Mouse (Mus musculus): ENCODE measurements at regions not wholly inside any gene's neighbourhood (a gene's known extent, or its start where the extent isn't known, plus 50 kb on each side); places are given as distances from the start of the nearest gene placed in this dataset.

DNA sequence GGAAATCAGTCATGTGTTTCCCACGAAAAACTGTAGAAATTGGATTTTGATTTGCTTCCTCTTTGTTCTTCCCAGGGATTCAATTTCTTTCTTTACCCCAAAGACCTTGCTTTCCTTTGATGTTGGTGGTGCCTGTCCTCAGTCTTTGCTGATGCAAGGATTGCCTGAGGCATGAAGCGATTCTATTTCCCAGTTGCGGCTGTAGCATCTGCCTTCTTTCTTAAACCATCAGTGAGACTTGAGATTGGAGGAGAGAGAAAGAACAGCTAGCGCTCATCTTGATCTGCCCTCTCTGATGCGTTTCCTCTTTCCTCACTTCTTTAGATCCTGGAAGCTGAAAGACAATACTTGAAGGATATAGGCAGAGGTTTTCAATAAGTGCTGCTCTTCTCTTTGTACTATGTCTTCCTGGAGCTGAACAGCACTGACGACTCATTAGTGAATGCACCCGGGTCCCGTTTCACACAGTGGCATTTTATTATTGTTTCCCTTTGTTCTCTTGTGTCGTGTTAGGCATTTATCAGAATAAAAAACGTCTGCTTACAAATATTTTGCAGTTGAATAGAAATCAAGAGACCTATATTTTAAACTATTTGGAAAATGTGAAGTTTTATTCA, 289.8 kb upstream of the Btbd3 start:
- no peak for ATAC-seq (ENCODE audit: low FRiP score)
- 0 out of 2 replicates have a peak, but pooled peaks cover 4% of the 10 kb centered on the region for H3K4me1 ChIP-seq
- H3K9me3 ChIP-seq (replicated peaks), result no peaks in the 10 kb centered on the region
- H3K36me3 ChIP-seq, result no peaks in the 10 kb centered on the region
- 34% methylated on average over 10 of the region's 10 CpGs for WGBS
- peak overlapping the region; percentile 25; the same call in 1 of the 2 replicates for H3K4me2 ChIP-seq
- no peaks in the 10 kb centered on the region for H3K27me3 ChIP-seq (replicated peaks)
- H3K9ac ChIP-seq (replicated peaks), result no peak overlapping the region
- no peak overlapping the region for H3K4me3 ChIP-seq (replicated peaks)
- H3K27ac ChIP-seq (replicated peaks), result no peak overlapping the region

DNA sequence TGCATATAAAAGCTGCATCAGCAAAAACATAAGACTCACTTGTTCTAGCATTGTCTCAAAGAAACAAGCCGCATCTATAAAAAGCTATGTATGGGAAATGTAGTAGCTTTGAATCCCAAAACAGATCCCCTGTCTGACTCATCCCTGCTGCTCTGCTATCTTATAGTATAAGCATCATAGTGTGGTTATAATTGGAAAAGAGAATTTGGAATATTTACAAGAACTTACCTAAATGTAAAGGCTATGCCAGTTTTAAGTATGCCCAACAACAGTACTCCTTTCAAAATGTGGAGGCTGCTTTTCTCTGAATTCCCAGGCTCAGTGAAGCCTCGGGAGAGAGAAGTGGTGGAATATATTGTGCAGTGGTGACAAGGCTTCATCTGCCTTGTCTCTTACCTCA, 301.5 kb upstream of the Btbd3 start:
- H3K4me3 ChIP-seq (replicated peaks), result no peak overlapping the region
- no peak for ATAC-seq (ENCODE audit: low FRiP score)
- WGBS, result 89% methylated on average over 2 of the region's 2 CpGs
- H3K4me1 ChIP-seq, result no peaks in the 10 kb centered on the region
- H3K9me3 ChIP-seq (replicated peaks), result no peaks in the 10 kb centered on the region
- no peaks in the 10 kb centered on the region for H3K27me3 ChIP-seq (replicated peaks)
- no peak overlapping the region for H3K4me2 ChIP-seq
- no peak overlapping the region for H3K27ac ChIP-seq (replicated peaks)
- H3K9ac ChIP-seq (replicated peaks), result no peak overlapping the region
- no peaks in the 10 kb centered on the region for H3K36me3 ChIP-seq

DNA sequence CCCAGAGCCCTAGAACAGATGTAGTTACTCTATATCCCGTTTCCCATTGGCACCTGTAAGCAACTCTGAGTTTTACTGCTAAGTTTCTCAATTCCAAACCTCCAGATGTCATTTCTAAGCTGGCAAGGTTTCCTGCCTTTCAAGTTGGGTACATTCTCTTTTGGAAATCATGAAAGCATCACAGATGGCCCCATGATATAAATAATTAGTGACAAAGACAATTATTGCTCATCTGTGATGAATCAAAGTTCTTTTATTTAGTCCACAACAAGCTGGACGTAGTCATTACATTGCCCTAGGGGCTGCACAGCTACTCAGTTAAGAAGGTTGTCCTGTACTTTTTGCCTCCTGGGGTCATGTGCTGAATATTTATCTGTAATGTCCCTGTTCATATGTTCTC, 303.2 kb upstream of the Btbd3 start:
- WGBS, result 57% methylated on average over 2 of the region's 2 CpGs
- no peaks in the 10 kb centered on the region for H3K27me3 ChIP-seq (replicated peaks)
- H3K9me3 ChIP-seq (replicated peaks), result no peaks in the 10 kb centered on the region
- no peak overlapping the region for H3K9ac ChIP-seq (replicated peaks)
- no peak overlapping the region for H3K27ac ChIP-seq (replicated peaks)
- no peak overlapping the region for H3K4me3 ChIP-seq (replicated peaks)
- H3K4me1 ChIP-seq, result no peaks in the 10 kb centered on the region
- no peak for ATAC-seq (ENCODE audit: low FRiP score)
- H3K4me2 ChIP-seq, result no peak overlapping the region
- no peaks in the 10 kb centered on the region for H3K36me3 ChIP-seq

DNA sequence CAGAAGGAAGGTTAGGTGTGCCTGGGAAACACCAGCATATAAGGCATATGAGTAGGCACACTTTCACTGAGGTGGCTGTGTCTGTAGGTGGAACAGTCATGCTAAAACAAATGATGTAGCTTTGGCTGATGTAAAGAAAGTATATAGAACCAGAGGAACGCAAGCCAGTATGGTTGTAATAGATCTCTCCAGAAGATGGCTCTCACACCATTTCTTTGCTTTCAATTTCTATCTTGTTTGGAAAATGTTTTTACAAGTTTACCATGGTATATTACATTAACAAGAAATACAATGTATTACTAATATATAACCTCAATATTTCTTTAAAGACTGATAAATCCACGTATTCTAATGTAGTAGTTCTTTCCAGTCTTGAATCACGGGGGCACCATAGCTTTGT, 304.4 kb upstream of the Btbd3 start:
- no peaks in the 10 kb centered on the region for H3K36me3 ChIP-seq
- no peak overlapping the region for H3K27ac ChIP-seq (replicated peaks)
- no peak overlapping the region for H3K4me3 ChIP-seq (replicated peaks)
- H3K9me3 ChIP-seq (replicated peaks), result no peaks in the 10 kb centered on the region
- H3K4me1 ChIP-seq, result no peaks in the 10 kb centered on the region
- no peaks in the 10 kb centered on the region for H3K27me3 ChIP-seq (replicated peaks)
- ATAC-seq (ENCODE audit: low FRiP score), result no peak
- WGBS, result 84% methylated on average over 3 of the region's 3 CpGs
- no peak overlapping the region for H3K9ac ChIP-seq (replicated peaks)
- H3K4me2 ChIP-seq, result no peak overlapping the region

DNA sequence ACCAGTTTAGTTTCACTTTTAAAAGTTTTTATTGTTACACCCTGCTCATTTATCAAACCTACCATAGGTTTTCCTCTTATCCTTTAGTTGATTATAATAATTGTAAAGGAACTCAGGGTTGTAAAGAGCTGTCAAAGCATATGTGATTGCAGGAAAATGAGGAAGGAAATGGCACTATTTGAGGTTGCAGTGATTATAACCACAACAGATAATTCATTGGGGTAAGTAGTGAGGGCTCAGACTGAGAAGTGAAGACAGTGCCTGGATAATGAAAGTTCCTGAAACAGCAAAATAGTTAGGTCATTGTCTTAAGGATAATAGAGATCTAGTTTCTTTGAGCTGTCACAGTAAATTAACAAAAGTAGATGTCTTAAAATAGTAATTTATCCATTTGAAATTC, 305.4 kb upstream of the Btbd3 start:
- ATAC-seq (ENCODE audit: low FRiP score), result no peak
- H3K27ac ChIP-seq (replicated peaks), result no peak overlapping the region
- no peaks in the 10 kb centered on the region for H3K27me3 ChIP-seq (replicated peaks)
- H3K9ac ChIP-seq (replicated peaks), result no peak overlapping the region
- no peaks in the 10 kb centered on the region for H3K4me1 ChIP-seq
- no peaks in the 10 kb centered on the region for H3K36me3 ChIP-seq
- H3K9me3 ChIP-seq (replicated peaks), result no peaks in the 10 kb centered on the region
- H3K4me3 ChIP-seq (replicated peaks), result no peak overlapping the region
- H3K4me2 ChIP-seq, result no peak overlapping the region

DNA sequence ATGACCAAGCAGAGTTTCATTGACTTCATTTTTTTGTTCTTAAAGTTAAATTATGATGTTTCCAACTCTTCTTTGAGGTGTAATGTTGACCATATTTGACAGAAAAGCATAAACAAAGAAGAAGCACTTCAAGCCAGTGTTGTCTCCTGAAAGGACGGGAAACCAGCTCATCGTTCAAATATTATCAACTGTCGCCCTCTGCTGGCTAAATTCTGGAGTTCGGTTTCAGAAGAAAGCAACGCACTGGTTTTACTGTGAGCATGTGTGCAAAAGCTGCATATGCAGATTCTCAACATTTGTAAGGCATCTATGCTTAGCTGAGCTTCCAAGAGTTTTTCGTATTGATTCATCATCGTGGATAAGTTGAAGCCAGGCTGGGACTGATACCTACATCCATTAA, 313.6 kb upstream of the Btbd3 start:
- Histone ChIP-seq H3K36me3 (no peaks in the 10 kb centered on the region), H3K9me3 (replicated peaks) (no peaks in the 10 kb centered on the region), H3K4me3 (replicated peaks) (no peak overlapping the region), H3K27me3 (replicated peaks) (no peaks in the 10 kb centered on the region), H3K9ac (replicated peaks) (no peak overlapping the region), H3K4me1 (no peaks in the 10 kb centered on the region), H3K27ac (replicated peaks) (no peak overlapping the region), H3K4me2 (no peak overlapping the region)
- peak; percentile 87 for ATAC-seq (ENCODE audit: low FRiP score)
- WGBS, result 5% methylated on average over 7 of the region's 7 CpGs

DNA sequence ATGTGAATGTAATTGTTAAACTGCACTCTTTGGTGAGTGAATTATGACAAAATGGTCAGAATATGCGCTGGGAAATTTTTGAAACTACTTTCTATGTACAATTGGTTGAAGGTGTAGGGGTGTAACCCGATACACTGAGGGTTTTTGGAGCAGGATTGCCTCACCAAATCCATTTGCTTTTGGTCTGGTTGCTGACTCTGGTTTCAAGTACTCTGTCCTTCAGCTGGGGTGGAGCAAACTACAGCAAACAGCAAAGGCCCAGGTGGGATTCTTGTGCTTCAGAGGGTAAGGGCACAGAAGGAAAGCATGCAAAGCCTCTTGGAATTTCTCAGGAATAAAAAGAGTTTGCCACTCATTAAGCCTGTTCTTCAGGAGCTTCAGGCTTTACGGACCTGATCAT, 316.8 kb upstream of the Btbd3 start:
- Histone ChIP-seq H3K9ac (replicated peaks) (no peak overlapping the region), H3K36me3 (no peaks in the 10 kb centered on the region), H3K27me3 (replicated peaks) (no peaks in the 10 kb centered on the region), H3K4me3 (replicated peaks) (no peak overlapping the region), H3K27ac (replicated peaks) (no peak overlapping the region), H3K9me3 (replicated peaks) (no peaks in the 10 kb centered on the region), H3K4me1 (no peaks in the 10 kb centered on the region), H3K4me2 (no peak overlapping the region)
- no peak for ATAC-seq (ENCODE audit: low FRiP score)
- WGBS, result 86% methylated on average over 3 of the region's 3 CpGs

DNA sequence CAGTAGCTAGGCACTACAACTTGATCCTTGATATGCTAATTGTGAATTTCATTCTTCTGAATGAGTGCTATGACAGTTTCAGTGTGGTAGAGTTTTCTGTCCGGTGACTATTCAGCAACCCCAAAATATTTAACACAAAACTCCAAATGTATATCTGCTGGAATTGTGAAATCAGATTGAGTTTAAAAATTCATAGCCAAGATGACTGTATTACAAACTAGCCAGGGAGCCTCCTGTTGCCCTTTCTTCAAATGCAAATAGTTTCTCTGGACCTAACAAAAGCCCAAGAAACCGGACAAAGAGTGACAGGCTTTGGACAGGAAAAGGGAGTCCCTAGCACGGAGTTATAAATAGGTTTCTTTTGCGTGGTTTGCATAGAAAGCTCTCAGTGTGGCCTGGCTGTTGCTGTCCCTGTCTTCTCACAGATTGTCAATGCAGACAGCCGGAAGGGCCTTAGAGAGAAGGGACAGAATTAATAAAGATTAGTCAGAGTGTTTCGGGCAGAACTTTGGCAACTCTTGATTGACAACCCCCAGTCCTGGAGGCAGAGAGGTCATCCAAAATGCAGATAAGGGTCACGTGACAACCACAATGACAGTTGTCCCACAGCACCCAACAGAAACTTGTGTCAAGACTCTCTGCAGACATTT, 317.4 kb upstream of the Btbd3 start:
- H3K4me1 ChIP-seq, result no peaks in the 10 kb centered on the region
- no peak for ATAC-seq (ENCODE audit: low FRiP score)
- H3K4me3 ChIP-seq (replicated peaks), result no peak overlapping the region
- 31% methylated on average over 7 of the region's 7 CpGs for WGBS
- H3K9ac ChIP-seq (replicated peaks), result no peak overlapping the region
- H3K36me3 ChIP-seq, result no peaks in the 10 kb centered on the region
- H3K9me3 ChIP-seq (replicated peaks), result no peaks in the 10 kb centered on the region
- H3K4me2 ChIP-seq, result no peak overlapping the region
- no peak overlapping the region for H3K27ac ChIP-seq (replicated peaks)
- no peaks in the 10 kb centered on the region for H3K27me3 ChIP-seq (replicated peaks)

DNA sequence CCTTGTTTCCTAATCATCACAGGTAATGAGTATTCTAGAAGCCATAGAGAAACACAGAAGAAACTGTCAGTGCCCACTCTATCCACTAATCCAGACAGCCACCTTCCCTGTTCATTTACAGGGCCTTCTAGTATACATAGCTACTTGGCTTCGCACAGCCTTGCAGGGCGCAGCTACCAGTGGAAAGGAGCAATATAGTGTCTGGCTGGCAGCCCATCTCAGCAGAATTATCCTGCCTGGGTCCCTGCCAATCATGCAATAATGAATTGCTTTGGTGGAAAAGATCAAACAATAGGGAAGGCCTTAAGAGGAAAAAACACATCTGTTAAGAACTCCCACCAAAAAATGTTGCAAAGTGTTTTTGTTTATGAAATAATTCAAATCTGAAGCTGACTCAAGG, 319.8 kb upstream of the Btbd3 start:
- Histone ChIP-seq H3K27ac (replicated peaks) (no peak overlapping the region), H3K4me1 (no peaks in the 10 kb centered on the region), H3K4me3 (replicated peaks) (no peak overlapping the region), H3K27me3 (replicated peaks) (no peaks in the 10 kb centered on the region), H3K9ac (replicated peaks) (no peak overlapping the region), H3K9me3 (replicated peaks) (no peaks in the 10 kb centered on the region), H3K4me2 (no peak overlapping the region), H3K36me3 (no peaks in the 10 kb centered on the region)
- no peak for ATAC-seq (ENCODE audit: low FRiP score)
- 55% methylated on average over 2 of the region's 2 CpGs for WGBS

DNA sequence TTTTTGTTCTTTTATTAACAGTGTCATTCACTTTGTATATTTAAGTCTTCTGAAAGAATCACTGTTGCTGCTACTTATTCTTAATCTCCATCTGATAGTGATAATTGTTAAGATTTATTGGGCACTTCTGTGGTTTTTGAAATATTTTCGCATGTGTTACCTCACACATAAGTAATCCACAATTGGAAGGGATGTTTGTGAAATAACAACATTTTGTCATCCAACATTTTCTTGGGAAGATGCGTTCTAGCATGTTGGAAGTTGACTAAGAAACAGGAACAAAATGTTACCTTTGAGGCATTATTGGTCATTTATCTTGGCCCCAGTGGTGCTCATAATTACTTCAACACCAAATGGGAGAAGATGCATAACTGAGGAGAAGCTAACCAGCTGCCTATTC, 323.4 kb upstream of the Btbd3 start:
- H3K27ac ChIP-seq (replicated peaks), result no peak overlapping the region
- H3K4me1 ChIP-seq, result no peaks in the 10 kb centered on the region
- WGBS, result 90% methylated on average over 2 of the region's 2 CpGs
- H3K4me3 ChIP-seq (replicated peaks), result no peak overlapping the region
- H3K36me3 ChIP-seq, result no peaks in the 10 kb centered on the region
- no peak overlapping the region for H3K9ac ChIP-seq (replicated peaks)
- no peaks in the 10 kb centered on the region for H3K27me3 ChIP-seq (replicated peaks)
- H3K9me3 ChIP-seq (replicated peaks), result no peaks in the 10 kb centered on the region
- ATAC-seq (ENCODE audit: low FRiP score), result no peak
- no peak overlapping the region for H3K4me2 ChIP-seq

DNA sequence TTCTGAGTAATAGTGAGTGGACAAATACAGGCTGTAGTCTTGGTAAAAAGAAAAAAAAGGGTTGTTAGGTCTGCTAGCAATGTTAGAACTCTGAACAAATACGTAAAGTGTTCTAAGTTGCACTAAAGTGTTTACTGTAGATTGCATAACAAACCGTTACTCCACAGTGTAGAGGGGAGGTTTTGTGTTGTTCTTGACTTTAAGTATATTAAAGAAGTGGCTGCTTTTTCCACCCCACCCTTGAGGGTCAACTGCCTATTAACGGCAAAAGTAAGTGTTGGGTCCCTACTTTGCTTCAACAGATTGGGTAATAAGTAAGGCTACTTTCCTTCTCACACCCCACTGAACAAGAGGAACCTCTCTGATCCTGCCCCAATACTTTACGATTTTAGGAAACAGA, 323.9 kb upstream of the Btbd3 start:
- no peak overlapping the region for H3K4me3 ChIP-seq (replicated peaks)
- no peaks in the 10 kb centered on the region for H3K27me3 ChIP-seq (replicated peaks)
- no peak overlapping the region for H3K27ac ChIP-seq (replicated peaks)
- H3K9ac ChIP-seq (replicated peaks), result no peak overlapping the region
- no peaks in the 10 kb centered on the region for H3K9me3 ChIP-seq (replicated peaks)
- WGBS, result 91% methylated on average over 4 of the region's 4 CpGs
- H3K36me3 ChIP-seq, result no peaks in the 10 kb centered on the region
- ATAC-seq (ENCODE audit: low FRiP score), result no peak
- H3K4me2 ChIP-seq, result no peak overlapping the region
- no peaks in the 10 kb centered on the region for H3K4me1 ChIP-seq

DNA sequence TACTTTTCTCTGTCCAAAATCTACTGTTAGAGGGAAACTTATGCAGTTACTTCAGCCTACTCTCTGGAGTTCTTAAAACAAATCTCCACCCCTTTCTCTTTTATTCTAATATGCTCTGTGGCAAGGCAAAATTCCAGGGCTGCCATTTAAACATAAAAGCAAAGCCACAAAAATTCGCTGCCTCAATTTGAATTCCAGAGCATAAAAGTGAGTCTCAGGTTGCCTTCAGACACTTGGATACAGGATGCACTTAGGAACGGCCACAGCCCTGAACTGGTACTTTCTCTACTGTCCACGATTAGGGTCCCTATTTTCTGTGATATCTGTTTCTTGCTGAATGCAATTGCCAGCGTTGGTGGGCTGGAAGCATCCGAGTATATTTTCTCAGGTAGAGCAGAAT, 330.9 kb upstream of the Btbd3 start:
- no peaks in the 10 kb centered on the region for H3K4me1 ChIP-seq
- 76% methylated on average over 5 of the region's 5 CpGs for WGBS
- no peak overlapping the region for H3K4me3 ChIP-seq (replicated peaks)
- no peaks in the 10 kb centered on the region for H3K9me3 ChIP-seq (replicated peaks)
- H3K27me3 ChIP-seq (replicated peaks), result no peaks in the 10 kb centered on the region
- H3K27ac ChIP-seq (replicated peaks), result no peak overlapping the region
- no peak for ATAC-seq (ENCODE audit: low FRiP score)
- no peak overlapping the region for H3K9ac ChIP-seq (replicated peaks)
- H3K36me3 ChIP-seq, result no peaks in the 10 kb centered on the region
- no peak overlapping the region for H3K4me2 ChIP-seq
